Mouse (Mus musculus) cerebellum, adult 2 months (tissue): ENCODE data around the gene Kcng4.

Experiments
- CTCF ChIP-seq: fragments of 200-500 bp; IDR thresholded peaks from 2 replicates; pipeline ENCODE4 v1.5.1; 2011; ENCODE audit warnings: low read depth, mild to moderate bottlenecking, control low read depth, low read length, moderate library complexity, borderline replicate concordance; ENCODE audit not compliant: insufficient read depth
- POLR2A ChIP-seq: fragments of 200-500 bp; IDR thresholded peaks from 2 replicates; pipeline ENCODE4 v1.6.1; 2011; ENCODE audit warnings: low read length, control low read depth, borderline replicate concordance; ENCODE audit not compliant: insufficient read depth

DNA sequence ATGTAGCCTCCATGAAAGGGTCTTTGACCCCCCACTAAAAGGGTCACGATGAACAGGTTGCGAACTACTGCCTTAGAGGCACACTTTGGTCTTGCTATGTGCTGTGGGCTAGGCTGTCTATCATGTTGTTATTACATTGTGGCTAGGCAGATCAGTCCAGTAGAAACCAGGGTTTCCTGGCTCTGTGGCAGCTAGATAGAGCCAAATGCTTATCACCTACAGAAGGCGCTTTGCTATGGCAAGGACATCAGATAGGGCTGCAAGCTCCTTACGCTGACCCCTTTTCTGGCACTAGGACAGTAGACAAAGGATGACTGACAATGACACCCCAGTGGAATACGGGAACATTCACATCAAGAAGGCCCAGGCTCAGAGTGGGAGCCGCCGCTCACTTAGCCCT lies 8.3 kb downstream of the Kcng4 start:
- TF ChIP-seq CTCF: no peak
- no peak for TF ChIP-seq POLR2A
